Mouse (Mus musculus): ENCODE data around the gene Gm9767.

Gene Gm9767

GRCm38 (mm10) chr10:26077671-26078481, at the start of gene Gm9767:
Gene Gm9767 (plus strand): TSS chr10:26078255.
- no peak for DNase-seq

GRCm38 (mm10) chr10:26034931-26035330, 43.1 kb upstream of the Gm9767 start:
- DNase-seq: no peak

- DNase-seq: no peak
Observed at GRCm38 (mm10) chr10:26051177-26051576, 26.9 kb upstream of the Gm9767 start.

GRCm38 (mm10) chr10:26059662-26060307, 18.3 kb upstream of the Gm9767 start:
- DNase-seq: no peak

- DNase-seq: no peak
Observed at GRCm38 (mm10) chr10:26063071-26063470, 15.0 kb upstream of the Gm9767 start.

- DNase-seq: no peak
Observed at GRCm38 (mm10) chr10:26071986-26072385, 6.1 kb upstream of the Gm9767 start.

GRCm38 (mm10) chr10:26076949-26077348, 1.1 kb upstream of the Gm9767 start:
- DNase-seq: no peak

GRCm38 (mm10) chr10:26078521-26079142, 577 bp downstream of the Gm9767 start, which contains the start of gene Tmem200a:
Gene Tmem200a (minus strand): TSS chr10:26079052.
- DNase-seq: peak in 1 of 2 experiments; percentile 4

- no peak for DNase-seq
Observed at GRCm38 (mm10) chr10:26079678-26080077, 1.6 kb downstream of the Gm9767 start.

- no peak for DNase-seq
Observed at GRCm38 (mm10) chr10:26082081-26082480, 4.0 kb downstream of the Gm9767 start.

- DNase-seq: no peak
Observed at GRCm38 (mm10) chr10:26103330-26103982, 25.4 kb downstream of the Gm9767 start.

- DNase-seq: no peak
Observed at GRCm38 (mm10) chr10:26114409-26114808, 36.4 kb downstream of the Gm9767 start.

GRCm38 (mm10) chr10:26119067-26119821, 41.2 kb downstream of the Gm9767 start:
- no peak for DNase-seq

GRCm38 (mm10) chr10:26119822-26120183, 41.7 kb downstream of the Gm9767 start:
- DNase-seq: no peak

Data from spleen, adult 18-20 months (tissue).